Mouse (Mus musculus): ENCODE measurements around the gene Ski.
A peak's percentile ranks its signal among the peaks of the same experiment; 100 is the strongest.

Ski gene

GRCm38 (mm10) chr4:155234371-155235310 is 12.2 kb upstream of the Ski start:
- DNase-seq (ENCODE audit: low spot score), result no peak

GRCm38 (mm10) chr4:155233878-155234277 is 11.5 kb upstream of the Ski start:
- DNase-seq (ENCODE audit: low spot score), result peak; percentile 72

GRCm38 (mm10) chr4:155228461-155228860 is 6.1 kb upstream of the Ski start:
- no peak for DNase-seq (ENCODE audit: low spot score)

GRCm38 (mm10) chr4:155227986-155228385 is 5.6 kb upstream of the Ski start:
- no peak for DNase-seq (ENCODE audit: low spot score)

- DNase-seq (ENCODE audit: low spot score), result no peak
Observed at GRCm38 (mm10) chr4:155225918-155226317, 3.5 kb upstream of the Ski start.

- DNase-seq (ENCODE audit: low spot score), result no peak
Observed at GRCm38 (mm10) chr4:155223594-155224528, 1.5 kb upstream of the Ski start.

GRCm38 (mm10) chr4:155222841-155223593 is 625 bp upstream of the Ski start:
- DNase-seq (ENCODE audit: low spot score), result peak; percentile 100

GRCm38 (mm10) chr4:155221599-155222551 is 517 bp downstream of the Ski start:
- no peak for DNase-seq (ENCODE audit: low spot score)

- no peak for DNase-seq (ENCODE audit: low spot score)
Observed at GRCm38 (mm10) chr4:155221106-155221505, 1.3 kb downstream of the Ski start.

- no peak for DNase-seq (ENCODE audit: low spot score)
Observed at GRCm38 (mm10) chr4:155220213-155221100, 1.9 kb downstream of the Ski start.

- no peak for DNase-seq (ENCODE audit: low spot score)
Observed at GRCm38 (mm10) chr4:155219271-155220212, 2.9 kb downstream of the Ski start.

GRCm38 (mm10) chr4:155218104-155218732 is 4.2 kb downstream of the Ski start:
- DNase-seq (ENCODE audit: low spot score), result no peak

GRCm38 (mm10) chr4:155217241-155218103 is 4.9 kb downstream of the Ski start:
- no peak for DNase-seq (ENCODE audit: low spot score)

GRCm38 (mm10) chr4:155215773-155216630 is 6.4 kb downstream of the Ski start:
- no peak for DNase-seq (ENCODE audit: low spot score)

GRCm38 (mm10) chr4:155215203-155215602 is 7.2 kb downstream of the Ski start:
- no peak for DNase-seq (ENCODE audit: low spot score)

GRCm38 (mm10) chr4:155214793-155215192 is 7.6 kb downstream of the Ski start:
- no peak for DNase-seq (ENCODE audit: low spot score)
